Mouse (Mus musculus): Measurements from ENCODE around the gene Nhsl2. TPM values are rescaled to one million over a fixed set of nuclear protein-coding genes. Genes with fewer than 3 reads are reported as not detected.

The Nhsl2 gene
- polyA plus RNA-seq, 1 experiment = 0.81 TPM

DNA sequence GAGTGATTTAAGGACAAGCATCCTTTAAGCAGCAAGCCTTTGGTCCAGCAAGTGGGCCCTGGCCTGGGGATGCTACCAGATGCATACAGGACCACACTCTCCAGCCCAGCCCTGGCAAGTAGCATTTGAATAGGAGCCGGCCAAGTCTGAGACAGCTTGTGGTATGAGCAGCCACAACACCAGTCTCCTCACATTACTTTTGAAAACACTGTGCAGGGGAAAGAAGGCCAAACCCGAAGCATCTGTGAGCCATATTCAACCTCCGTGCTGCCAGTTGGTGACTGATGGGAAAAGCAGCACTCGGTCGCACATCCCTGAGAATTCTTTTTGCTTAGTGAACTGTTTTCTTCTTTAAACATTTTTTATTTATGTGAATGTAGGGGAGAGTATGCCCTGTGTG lies 81.8 kb downstream of the Nhsl2 start:
- WGBS = 70% methylated on average over 5 of the region's 5 CpGs
- Histone ChIP-seq H3K4me3 (ENCODE audit: control insufficient read depth, insufficient read depth, low read length) (no peak overlapping the region), H3K36me3 (ENCODE audit: control insufficient read depth, insufficient read depth, low read length) (no peaks in the 10 kb centered on the region), H3K27ac (ENCODE audit: control insufficient read depth, insufficient read depth, low read length) (no peak overlapping the region), H3K27me3 (ENCODE audit: control insufficient read depth, insufficient read depth, low read length) (no peaks in the 10 kb centered on the region), H3K4me1 (replicated peaks; ENCODE audit: control insufficient read depth, insufficient read depth, low read length) (peaks cover 10% of the 10 kb centered on the region)
- TF ChIP-seq POLR2A (IDR thresholded peaks at IDR 0.05; ENCODE audit: control insufficient read depth, extremely low read depth, insufficient read depth, low read length, poor library complexity) = no peak
- no peak for TF ChIP-seq CTCF (IDR thresholded peaks at IDR 0.05; ENCODE audit: borderline replicate concordance, control insufficient read depth, extremely low read depth, insufficient read depth, low read length, poor library complexity)
- no peak for DNase-seq

DNA sequence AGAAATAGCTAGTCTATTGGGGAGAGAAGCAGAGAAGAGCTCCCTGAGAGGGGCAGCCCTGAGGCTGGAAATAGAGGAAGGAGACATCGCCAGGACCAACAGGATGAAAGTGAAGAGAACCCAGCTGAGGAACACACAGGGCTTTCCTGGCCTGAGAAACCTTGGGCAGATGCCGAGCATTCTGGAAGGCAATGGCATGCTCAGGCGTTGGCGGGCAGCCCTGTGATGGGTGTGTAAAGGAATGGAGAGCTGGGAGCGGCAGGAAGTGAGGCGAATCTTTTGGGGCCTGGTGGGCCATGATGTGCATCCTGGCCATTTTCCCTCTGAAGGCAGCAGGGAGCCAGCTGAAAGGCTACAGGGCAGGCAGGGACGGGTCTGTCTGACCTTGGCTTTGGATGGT lies 83.1 kb downstream of the Nhsl2 start:
- Histone ChIP-seq H3K4me1 (replicated peaks; ENCODE audit: control insufficient read depth, insufficient read depth, low read length) (peaks cover 10% of the 10 kb centered on the region), H3K36me3 (ENCODE audit: control insufficient read depth, insufficient read depth, low read length) (no peaks in the 10 kb centered on the region), H3K27me3 (ENCODE audit: control insufficient read depth, insufficient read depth, low read length) (no peaks in the 10 kb centered on the region), H3K4me3 (ENCODE audit: control insufficient read depth, insufficient read depth, low read length) (no peak overlapping the region), H3K27ac (ENCODE audit: control insufficient read depth, insufficient read depth, low read length) (no peak overlapping the region)
- no peak for DNase-seq
- TF ChIP-seq CTCF (IDR thresholded peaks at IDR 0.05; ENCODE audit: borderline replicate concordance, control insufficient read depth, extremely low read depth, insufficient read depth, low read length, poor library complexity) (no peak), POLR2A (IDR thresholded peaks at IDR 0.05; ENCODE audit: control insufficient read depth, extremely low read depth, insufficient read depth, low read length, poor library complexity) (no peak)
- WGBS = 93% methylated on average over 7 of the region's 7 CpGs

DNA sequence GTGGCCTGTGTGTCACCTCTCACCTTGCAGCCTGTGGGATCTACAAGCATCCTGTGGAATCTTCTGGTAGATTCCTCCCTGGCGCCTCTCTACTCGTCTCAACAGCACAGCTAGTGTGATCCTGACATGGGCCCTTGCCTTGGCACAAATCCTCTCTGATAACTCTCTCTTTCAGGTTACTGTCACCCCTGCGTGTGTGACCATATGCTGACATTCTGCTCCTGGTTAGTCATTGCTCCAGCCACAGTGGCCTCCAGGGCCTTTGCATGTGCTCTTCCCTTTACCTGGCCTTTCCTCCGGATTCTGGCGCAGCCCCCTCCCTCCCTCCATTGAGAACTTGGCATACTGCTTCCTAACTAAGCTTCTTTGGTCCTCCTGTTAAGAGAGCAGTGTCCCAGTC lies 84.2 kb downstream of the Nhsl2 start:
- Histone ChIP-seq H3K4me3 (ENCODE audit: control insufficient read depth, insufficient read depth, low read length) (no peak overlapping the region), H3K27me3 (ENCODE audit: control insufficient read depth, insufficient read depth, low read length) (no peaks in the 10 kb centered on the region), H3K27ac (ENCODE audit: control insufficient read depth, insufficient read depth, low read length) (no peak overlapping the region), H3K36me3 (ENCODE audit: control insufficient read depth, insufficient read depth, low read length) (no peaks in the 10 kb centered on the region), H3K4me1 (replicated peaks; ENCODE audit: control insufficient read depth, insufficient read depth, low read length) (peaks cover 10% of the 10 kb centered on the region)
- TF ChIP-seq CTCF (IDR thresholded peaks at IDR 0.05; ENCODE audit: borderline replicate concordance, control insufficient read depth, extremely low read depth, insufficient read depth, low read length, poor library complexity) (no peak), POLR2A (IDR thresholded peaks at IDR 0.05; ENCODE audit: control insufficient read depth, extremely low read depth, insufficient read depth, low read length, poor library complexity) (no peak)
- 94% methylated on average over 5 of the region's 5 CpGs for whole genome bisulfite sequencing
- no peak for DNase-seq

DNA sequence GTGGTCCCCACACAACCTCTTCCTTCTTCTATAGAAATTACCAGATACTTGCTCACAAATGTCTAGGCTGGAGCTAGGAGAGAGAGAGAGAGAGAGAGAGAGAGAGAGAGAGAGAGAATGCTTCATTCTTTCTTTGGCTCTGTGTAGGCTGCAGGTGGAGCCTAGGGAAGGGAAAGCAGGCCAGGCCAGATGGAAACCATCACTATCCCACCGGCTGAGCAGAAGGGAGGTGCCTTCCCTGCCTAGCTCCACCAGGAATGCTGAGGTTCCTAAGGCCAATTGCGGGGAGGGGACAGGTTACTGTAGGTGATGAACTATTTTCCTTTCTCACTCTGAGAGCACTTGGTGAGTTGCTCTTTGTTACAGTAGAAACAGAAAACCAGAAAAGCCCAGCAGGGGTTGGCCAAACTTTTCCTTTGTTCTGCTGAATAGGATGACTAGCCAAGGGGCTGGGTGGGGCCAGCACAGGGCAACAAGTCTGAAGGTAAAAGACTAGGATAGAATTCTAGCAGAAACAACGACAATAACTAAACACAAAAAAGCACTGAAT lies 86.2 kb downstream of the Nhsl2 start:
- H3K27me3 ChIP-seq (ENCODE audit: control insufficient read depth, insufficient read depth, low read length) = no peaks in the 10 kb centered on the region
- H3K4me1 ChIP-seq (replicated peaks; ENCODE audit: control insufficient read depth, insufficient read depth, low read length) = peaks cover 5% of the 10 kb centered on the region; the same call in 1 of the 2 replicates
- no peaks in the 10 kb centered on the region for H3K36me3 ChIP-seq (ENCODE audit: control insufficient read depth, insufficient read depth, low read length)
- no peak overlapping the region for H3K27ac ChIP-seq (ENCODE audit: control insufficient read depth, insufficient read depth, low read length)
- TF ChIP-seq CTCF (IDR thresholded peaks at IDR 0.05; ENCODE audit: borderline replicate concordance, control insufficient read depth, extremely low read depth, insufficient read depth, low read length, poor library complexity) = no peak
- TF ChIP-seq POLR2A (IDR thresholded peaks at IDR 0.05; ENCODE audit: control insufficient read depth, extremely low read depth, insufficient read depth, low read length, poor library complexity) = no peak
- WGBS = 90% methylated on average over 3 of the region's 3 CpGs
- no peak for DNase-seq
- no peak overlapping the region for H3K4me3 ChIP-seq (ENCODE audit: control insufficient read depth, insufficient read depth, low read length)

DNA sequence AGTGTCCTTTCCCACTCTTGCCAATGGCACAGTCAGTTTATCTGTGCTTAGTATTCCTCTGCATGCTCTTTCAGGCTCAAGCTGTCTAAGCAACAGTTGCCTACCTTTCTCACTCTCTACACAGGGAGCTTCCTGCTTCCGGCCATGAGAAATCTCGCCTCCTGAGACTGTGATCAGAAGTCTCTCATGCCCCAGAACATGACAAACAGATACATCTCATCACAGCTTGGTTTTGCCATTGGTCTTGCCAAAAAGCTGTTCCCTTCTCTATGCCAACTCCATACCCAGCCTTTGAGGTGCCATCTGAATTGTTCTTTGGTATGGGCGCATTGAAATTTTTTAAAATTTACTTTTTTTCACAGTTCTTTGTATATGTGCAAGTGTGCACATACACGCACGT lies 90.3 kb downstream of the Nhsl2 start:
- WGBS = 95% methylated on average over 5 of the region's 5 CpGs
- no peaks in the 10 kb centered on the region for H3K27me3 ChIP-seq (ENCODE audit: control insufficient read depth, insufficient read depth, low read length)

DNA sequence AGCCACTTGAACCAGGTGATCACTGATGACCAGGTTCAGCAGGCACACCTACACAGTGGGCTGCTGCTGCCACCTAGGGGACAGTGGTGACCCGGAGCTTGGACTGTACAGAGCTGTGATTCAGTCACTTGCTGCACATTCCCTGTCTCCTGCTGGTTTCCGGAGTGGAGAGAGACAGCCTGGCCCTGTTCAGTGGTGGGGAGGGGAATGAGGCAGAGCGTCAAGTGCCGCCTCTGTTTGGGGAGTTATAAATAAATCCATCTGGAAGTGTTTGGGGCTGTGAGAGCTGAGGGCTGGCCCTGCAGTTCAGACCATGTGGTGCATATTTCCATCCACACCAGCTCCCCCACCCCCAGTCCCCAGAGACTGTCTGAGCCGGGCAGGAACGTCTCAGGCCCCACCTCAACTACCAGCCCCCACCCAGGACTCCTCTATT lies 93.3 kb downstream of the Nhsl2 start:
- H3K27me3 ChIP-seq (ENCODE audit: control insufficient read depth, insufficient read depth, low read length) = no peaks in the 10 kb centered on the region
- TF ChIP-seq CTCF (IDR thresholded peaks at IDR 0.05; ENCODE audit: borderline replicate concordance, control insufficient read depth, extremely low read depth, insufficient read depth, low read length, poor library complexity) (peak; percentile 46; the same call in 1 of the 2 replicates), POLR2A (IDR thresholded peaks at IDR 0.05; ENCODE audit: control insufficient read depth, extremely low read depth, insufficient read depth, low read length, poor library complexity) (no peak)
- no peak overlapping the region for H3K4me3 ChIP-seq (ENCODE audit: control insufficient read depth, insufficient read depth, low read length)
- no peak overlapping the region for H3K27ac ChIP-seq (ENCODE audit: control insufficient read depth, insufficient read depth, low read length)
- H3K36me3 ChIP-seq (ENCODE audit: control insufficient read depth, insufficient read depth, low read length) = no peaks in the 10 kb centered on the region
- peak; percentile 49 for DNase-seq
- 10% methylated on average over 6 of the region's 6 CpGs for WGBS
- no peaks in the 10 kb centered on the region for H3K4me1 ChIP-seq (replicated peaks; ENCODE audit: control insufficient read depth, insufficient read depth, low read length)

More for the DNA sequence above, 90.3 kb downstream of the Nhsl2 start:
- Histone ChIP-seq H3K4me3 (ENCODE audit: control insufficient read depth, insufficient read depth, low read length) (no peak overlapping the region), H3K27ac (ENCODE audit: control insufficient read depth, insufficient read depth, low read length) (no peak overlapping the region), H3K4me1 (replicated peaks; ENCODE audit: control insufficient read depth, insufficient read depth, low read length) (no peaks in the 10 kb centered on the region), H3K36me3 (ENCODE audit: control insufficient read depth, insufficient read depth, low read length) (no peaks in the 10 kb centered on the region)
- no peak for DNase-seq
- TF ChIP-seq POLR2A (IDR thresholded peaks at IDR 0.05; ENCODE audit: control insufficient read depth, extremely low read depth, insufficient read depth, low read length, poor library complexity) (no peak), CTCF (IDR thresholded peaks at IDR 0.05; ENCODE audit: borderline replicate concordance, control insufficient read depth, extremely low read depth, insufficient read depth, low read length, poor library complexity) (no peak)

DNA sequence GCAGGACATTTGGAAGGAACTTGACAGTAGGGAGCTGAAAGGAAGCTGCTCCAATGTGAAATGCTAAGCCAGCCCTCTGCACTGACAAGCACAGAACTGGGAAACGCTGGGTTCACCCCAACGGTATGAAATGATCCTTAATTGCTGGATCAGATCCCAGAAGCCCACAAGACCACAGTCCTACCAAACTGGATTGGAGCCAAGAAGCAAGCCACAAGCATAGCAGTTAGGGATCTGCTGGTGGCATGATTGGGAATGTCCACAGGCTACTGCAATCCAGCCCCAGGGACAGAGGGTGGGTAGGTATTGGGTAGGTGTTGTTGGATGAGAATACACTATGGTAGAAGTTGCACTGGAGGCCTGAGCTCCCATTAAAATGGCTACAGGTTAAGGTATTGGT lies 94.6 kb downstream of the Nhsl2 start:
- H3K4me1 ChIP-seq (replicated peaks; ENCODE audit: control insufficient read depth, insufficient read depth, low read length) = no peaks in the 10 kb centered on the region
- no peaks in the 10 kb centered on the region for H3K27me3 ChIP-seq (ENCODE audit: control insufficient read depth, insufficient read depth, low read length)
- WGBS = 73% methylated on average over 2 of the region's 2 CpGs
- no peaks in the 10 kb centered on the region for H3K36me3 ChIP-seq (ENCODE audit: control insufficient read depth, insufficient read depth, low read length)
- TF ChIP-seq CTCF (IDR thresholded peaks at IDR 0.05; ENCODE audit: borderline replicate concordance, control insufficient read depth, extremely low read depth, insufficient read depth, low read length, poor library complexity) (no peak), POLR2A (IDR thresholded peaks at IDR 0.05; ENCODE audit: control insufficient read depth, extremely low read depth, insufficient read depth, low read length, poor library complexity) (no peak)
- no peak overlapping the region for H3K4me3 ChIP-seq (ENCODE audit: control insufficient read depth, insufficient read depth, low read length)
- no peak overlapping the region for H3K27ac ChIP-seq (ENCODE audit: control insufficient read depth, insufficient read depth, low read length)
- no peak for DNase-seq
